Mouse (Mus musculus) layer of hippocampus, adult 2 months (tissue): ENCODE measurements around the gene Fam72a. TPM values are rescaled to one million over a fixed set of nuclear protein-coding genes. Genes with fewer than 3 reads are reported as not detected.
A peak's percentile ranks its signal among the peaks of the same experiment; 100 is the strongest.

Experiments
- DNase-seq, 2 experiments: peaks; one replicate each; pipeline ENCODE4 v3.0.0; 2022; ENCODE audit warnings: low spot score in 2 of 2
- H3K27ac ChIP-seq: fragments of 200-600 bp; 2 replicates; pipeline ENCODE4 v1.8.1; 2022
- H3K4me3 ChIP-seq: fragments of 200-600 bp; 2 replicates; pipeline ENCODE4 v1.8.1; 2022; ENCODE audit warnings: mild to moderate bottlenecking
- CTCF ChIP-seq: fragments of 200-600 bp; conservative IDR thresholded peaks from 2 replicates; pipeline ENCODE4 v1.8.1; 2022; ENCODE audit warnings: antibody characterized with exemption, mild to moderate bottlenecking, moderate library complexity
- long read RNA-seq, 2 experiments: library from polyadenylated mRNA; stranded (forward); transcript quantifications; one replicate each; pipeline ENCODE4 v2.0.0; 2021; ENCODE audit warnings: borderline mapping rate in 2 of 2
- total RNA-seq, 2 experiments: library from RNA; stranded (reverse); gene quantifications; 2 replicates each; pipeline ENCODE4 v1.2.3; 2021

The Fam72a gene
- total RNA-seq: 1 to 10 TPM in 1 of 2 experiments, under 1 TPM in 1; 0.88 to 1.7 TPM
- long read RNA-seq, experiment 1, partial matches to known transcripts: 0 of 1 reads
- long read RNA-seq, experiment 1, other reads (novel, unspliced or antisense): 1 of 1 reads
- long read RNA-seq, experiment 2, partial matches to known transcripts: 0 of 3 reads
- long read RNA-seq, experiment 2, other reads (novel, unspliced or antisense): 1 of 3 reads

DNA sequence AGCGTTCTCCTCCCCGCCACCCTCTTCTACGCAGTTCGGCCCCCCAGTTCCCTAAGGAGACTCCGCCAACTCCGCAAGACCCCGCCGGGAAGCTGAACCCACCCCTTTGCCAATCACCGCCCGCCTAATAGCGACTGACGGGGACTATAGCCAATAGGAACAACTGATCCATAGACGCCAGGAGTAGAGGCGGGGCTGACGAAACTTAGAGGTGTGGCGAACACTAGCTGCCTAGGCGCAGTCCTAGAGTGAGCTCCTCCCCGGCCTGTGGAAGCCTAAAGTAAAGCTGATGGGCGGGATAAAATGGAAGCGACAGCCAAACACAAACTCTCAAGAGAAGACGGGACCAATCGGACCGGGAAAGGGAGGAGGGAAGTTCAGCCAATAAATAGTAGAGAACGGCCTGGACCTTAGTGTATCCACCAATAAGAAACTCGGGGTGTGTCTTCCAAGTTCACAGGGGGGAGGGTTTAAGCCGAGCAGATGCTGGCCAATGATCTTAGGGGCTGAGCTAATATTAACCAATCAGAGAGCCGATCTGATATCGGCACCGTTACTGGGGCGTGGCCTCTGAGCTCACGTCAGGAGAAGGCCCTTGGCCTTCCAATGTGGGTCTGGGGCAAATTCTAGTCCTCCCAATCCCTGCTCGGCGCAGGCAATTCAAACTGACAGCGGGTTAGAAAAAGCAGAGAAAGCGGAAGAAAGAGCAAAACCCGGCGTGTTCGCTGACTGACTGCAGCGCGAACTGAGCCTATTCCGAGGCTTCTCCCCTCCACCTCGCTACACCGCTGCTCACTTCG lies at the start of gene Fam72a, which contains the start of gene Srgap2:
Gene Fam72a (plus strand): TSS at position 623 of the 800 bp plus-strand sequence.
Gene Srgap2 (minus strand): TSS at position 72 of the 800 bp plus-strand sequence.
- peak within 1 kb of the TSS; percentile 83 for H3K4me3 ChIP-seq
- no peak for TF ChIP-seq CTCF
- DNase-seq: peak; percentile 99
- H3K27ac ChIP-seq: peak within 1 kb of the TSS; percentile 95

DNA sequence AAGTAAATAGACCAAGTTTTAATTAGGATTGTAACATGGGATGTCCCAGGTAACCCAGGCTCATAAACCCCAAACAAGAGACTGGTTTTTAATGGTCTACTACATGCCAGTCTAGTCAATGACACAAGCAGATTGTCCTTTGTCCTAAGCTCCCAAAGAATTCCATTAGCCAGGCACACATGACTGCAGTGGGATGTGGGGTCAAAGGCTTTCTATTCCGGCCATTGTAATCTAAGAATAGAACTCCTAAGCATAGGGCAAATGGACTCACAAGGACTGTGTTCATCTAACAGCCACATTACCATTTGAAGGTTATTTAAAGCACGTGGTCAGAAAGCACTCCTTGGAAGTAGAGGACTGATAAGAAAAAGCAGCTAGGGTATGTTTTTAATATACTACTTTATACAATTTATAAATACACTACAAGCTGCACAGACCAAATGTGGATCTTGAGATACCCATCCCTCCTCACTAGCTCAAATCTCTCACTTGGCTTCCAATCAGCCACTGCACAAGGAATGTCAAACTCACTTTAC lies 48.9 kb upstream of the Fam72a start:
- H3K27ac ChIP-seq: peak overlapping the region; percentile 4; the same call in 1 of the 2 replicates
- no peak for TF ChIP-seq CTCF
- no peak overlapping the region for H3K4me3 ChIP-seq
- DNase-seq: no peak

- TF ChIP-seq CTCF: no peak
- no peak for DNase-seq
- Histone ChIP-seq H3K4me3 (no peak overlapping the region), H3K27ac (no peak overlapping the region)
Measured at GRCm38 (mm10) chr1:131481391-131481790, 46.3 kb upstream of the Fam72a start.

- DNase-seq: no peak
- no peak overlapping the region for H3K4me3 ChIP-seq
Measured at GRCm38 (mm10) chr1:131482242-131482641, 45.5 kb upstream of the Fam72a start.

DNA sequence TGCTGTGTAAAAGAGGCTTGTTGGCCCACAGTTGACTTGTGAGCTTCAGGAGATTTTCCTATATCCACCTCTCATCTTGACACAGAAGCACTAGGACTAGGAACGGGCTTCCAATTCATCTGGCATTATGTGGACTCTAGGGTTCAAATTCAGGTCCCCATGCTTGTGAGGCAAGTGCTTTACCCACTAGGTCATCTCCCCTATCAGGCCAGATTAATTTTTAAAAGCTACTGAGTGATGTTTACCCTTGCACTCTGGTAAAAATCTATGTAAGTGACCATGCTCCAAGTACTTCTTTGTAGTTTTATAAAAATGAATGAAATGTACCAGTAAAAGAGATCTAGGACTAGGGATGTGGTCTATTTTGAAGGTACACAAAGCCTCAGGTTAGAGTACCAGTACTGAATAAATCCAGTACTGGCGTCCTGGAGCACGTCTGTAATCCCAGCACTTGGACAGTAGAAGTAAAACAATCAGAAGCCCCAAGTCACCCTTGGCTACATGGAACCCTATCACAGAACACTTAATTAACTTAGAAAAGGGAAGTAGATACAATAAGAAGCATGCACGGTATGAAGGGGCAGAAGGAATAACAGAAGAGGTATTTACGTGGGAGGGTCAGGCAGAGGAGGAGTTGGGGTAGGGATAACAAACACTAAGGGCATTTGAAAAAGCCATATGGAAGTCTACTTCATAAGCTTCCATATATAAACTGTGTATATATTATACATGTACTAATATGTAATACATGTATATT lies 41.4 kb upstream of the Fam72a start:
- no peak for DNase-seq
- H3K4me3 ChIP-seq: no peak overlapping the region
- TF ChIP-seq CTCF: no peak
- no peak overlapping the region; the same call in 1 of the 2 replicates for H3K27ac ChIP-seq

More at GRCm38 (mm10) chr1:131482242-131482641, 45.5 kb upstream of the Fam72a start:
- no peak for TF ChIP-seq CTCF
- peak overlapping the region; percentile 67; the same call in 1 of the 2 replicates for H3K27ac ChIP-seq

DNA sequence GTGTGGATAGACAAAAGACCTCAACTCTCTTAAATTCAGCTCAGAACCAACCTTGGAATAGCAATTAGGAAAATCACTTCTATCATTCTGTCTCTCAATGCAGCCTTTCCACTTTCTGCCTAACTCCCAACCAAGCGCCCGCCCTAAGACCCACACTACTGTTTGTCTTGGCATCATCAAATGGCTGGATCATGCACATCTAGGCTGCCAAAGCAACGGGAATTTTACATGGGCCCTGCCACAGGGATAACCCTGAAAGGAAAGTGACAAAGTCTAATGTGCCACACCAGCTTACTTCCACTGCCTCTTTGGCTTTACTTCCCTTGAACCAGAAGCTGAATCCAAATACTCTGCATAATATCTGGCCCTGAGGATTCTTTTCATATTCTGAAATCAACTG lies 38.4 kb upstream of the Fam72a start:
- no peak for TF ChIP-seq CTCF
- Histone ChIP-seq H3K4me3 (no peak overlapping the region), H3K27ac (peak overlapping the region; percentile 68)
- no peak for DNase-seq

DNA sequence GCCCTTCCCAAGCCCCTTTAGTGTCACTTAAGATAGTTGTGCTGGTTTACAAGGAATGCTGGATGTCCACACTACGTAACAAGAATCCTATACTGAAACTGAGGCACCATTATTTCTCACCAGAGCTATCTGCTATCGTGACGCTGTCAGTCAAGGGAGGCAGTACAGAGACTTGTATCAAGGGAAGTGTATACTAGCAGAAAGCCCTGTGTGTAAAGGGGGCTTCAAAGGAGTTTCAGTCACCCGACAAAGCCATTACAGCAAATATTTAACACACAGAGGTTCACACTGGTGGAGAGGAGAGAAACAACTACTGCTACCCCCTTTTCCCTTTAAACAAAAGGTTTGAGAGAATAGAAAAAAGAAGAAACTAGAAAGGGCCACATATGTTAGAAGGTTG lies 36.1 kb upstream of the Fam72a start:
- Histone ChIP-seq H3K4me3 (no peak overlapping the region), H3K27ac (peak overlapping the region; percentile 54)
- no peak for TF ChIP-seq CTCF
- DNase-seq: no peak

- Histone ChIP-seq H3K27ac (peak overlapping the region; percentile 54), H3K4me3 (no peak overlapping the region)
- peak in 1 of 2 experiments; percentile 33 for DNase-seq
- TF ChIP-seq CTCF: no peak
Measured at GRCm38 (mm10) chr1:131492360-131492759, 35.3 kb upstream of the Fam72a start.

DNA sequence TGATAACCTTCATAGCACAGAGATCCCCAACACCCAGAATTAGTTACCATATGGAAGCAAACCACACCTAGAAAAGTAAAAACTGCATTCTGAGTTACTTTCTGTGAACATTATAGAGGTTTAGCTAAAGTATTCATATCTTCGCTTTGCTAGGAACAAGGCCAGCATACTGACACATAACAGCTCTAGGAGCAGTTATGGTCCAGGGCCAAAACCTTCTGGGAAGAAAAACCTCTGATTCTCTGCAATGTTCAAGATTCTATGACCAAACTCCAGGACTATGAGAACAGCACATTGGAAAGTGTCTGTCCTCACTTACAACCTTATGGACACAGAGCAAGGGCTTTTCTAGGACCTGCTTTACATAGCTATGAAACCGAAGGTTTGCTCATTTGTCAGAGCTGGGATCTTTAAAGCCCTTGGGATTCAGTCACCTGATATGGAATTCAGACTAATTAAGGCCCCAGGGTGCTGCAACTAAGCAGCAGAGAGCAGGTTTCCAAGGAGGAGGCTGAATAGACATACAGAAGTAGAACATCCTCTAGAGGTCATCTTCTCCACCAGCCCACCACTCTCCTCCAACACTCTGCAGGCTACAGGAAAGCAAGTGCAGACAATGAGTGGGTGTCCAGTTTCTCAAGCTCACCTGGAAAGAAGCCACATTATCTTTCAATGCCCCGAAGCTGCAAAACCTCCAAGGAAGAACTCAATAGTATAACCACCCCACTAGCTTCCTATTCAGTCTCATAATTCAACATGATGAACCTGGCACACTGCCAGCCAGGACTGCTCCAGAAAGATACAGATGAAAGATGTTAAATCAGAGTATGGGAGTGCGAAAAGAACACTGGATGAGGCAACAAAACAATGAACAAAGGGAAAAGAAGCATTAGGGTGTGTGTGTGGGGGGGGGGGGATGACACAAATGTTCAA lies 33.5 kb upstream of the Fam72a start:
- peak in 1 of 2 experiments; percentile 33 for DNase-seq
- peak overlapping the region; percentile 24; the same call in 1 of the 2 replicates for H3K27ac ChIP-seq
- no peak for TF ChIP-seq CTCF
- no peak overlapping the region for H3K4me3 ChIP-seq

DNA sequence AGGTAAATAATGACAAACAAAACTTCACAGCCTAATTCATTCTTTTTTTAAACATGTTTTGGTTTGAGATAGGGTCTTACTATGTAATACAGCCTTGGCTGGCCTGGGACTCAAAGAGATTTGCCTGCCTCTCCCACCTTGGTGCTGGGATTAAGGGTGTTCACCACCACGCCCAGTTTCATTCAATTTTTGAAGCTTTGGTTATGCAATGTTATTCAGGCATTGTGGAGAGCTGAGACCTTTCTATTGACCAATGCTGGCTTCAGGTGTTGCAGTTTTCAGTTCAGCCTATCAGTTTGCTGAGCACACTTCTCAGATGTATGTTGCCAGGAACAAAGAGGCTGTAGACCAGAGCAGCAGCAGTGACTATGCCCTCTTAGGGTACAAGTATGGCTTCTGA lies 29.5 kb upstream of the Fam72a start:
- Histone ChIP-seq H3K27ac (no peak overlapping the region), H3K4me3 (no peak overlapping the region)
- no peak for DNase-seq
- TF ChIP-seq CTCF: no peak

DNA sequence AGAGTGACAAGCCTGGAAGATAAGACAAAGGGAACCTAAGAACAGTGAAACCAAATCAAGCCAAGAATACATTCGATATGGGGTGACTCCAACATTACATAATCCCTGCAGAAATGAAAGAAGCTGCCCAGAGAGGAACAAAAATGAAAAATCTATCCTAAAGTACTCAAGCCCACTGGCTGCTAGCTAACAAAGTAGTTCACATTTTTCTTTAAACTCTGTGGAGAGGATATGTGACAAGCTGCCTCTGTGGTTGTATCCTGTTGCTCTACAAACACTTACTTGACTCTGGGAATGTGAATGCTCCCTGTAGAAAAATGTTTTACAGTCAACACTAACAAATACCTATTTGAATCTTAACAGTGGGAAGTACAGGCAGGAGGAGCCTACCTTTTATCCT lies 26.0 kb upstream of the Fam72a start:
- H3K27ac ChIP-seq: no peak overlapping the region
- DNase-seq: no peak
- TF ChIP-seq CTCF: no peak
- H3K4me3 ChIP-seq: no peak overlapping the region

- H3K4me3 ChIP-seq: no peak overlapping the region
- no peak for DNase-seq
- no peak for TF ChIP-seq CTCF
- no peak overlapping the region for H3K27ac ChIP-seq
Measured at GRCm38 (mm10) chr1:131511131-131511530, 16.6 kb upstream of the Fam72a start.
